Mouse (Mus musculus) brown adipose tissue, adult 24 weeks (tissue): ENCODE results near the gene Cul4b. TPM values are rescaled to one million over a fixed set of nuclear protein-coding genes. Genes with fewer than 3 reads are reported as not detected.
"Not testable (repeated sequence)": the region's sequence is repeated elsewhere in the genome, so short reads cannot be mapped to it uniquely, and the experiment has no call there.

Experiments
- H3K27ac ChIP-seq: fragments of 200-500 bp; replicated peaks from 2 replicates; pipeline ENCODE4 v1.5.1; 2012; ENCODE audit warnings: low read depth, mild to moderate bottlenecking, low read length
- H3K4me1 ChIP-seq: fragments of 200-500 bp; 2 replicates; pipeline ENCODE4 v1.6.1; 2012; ENCODE audit warnings: low read length, mixed read lengths; ENCODE audit not compliant: control insufficient read depth, insufficient read depth, insufficient read length
- H3K4me3 ChIP-seq: fragments of 200-500 bp; 2 replicates; pipeline ENCODE4 v1.5.1; 2012; ENCODE audit warnings: low read depth, mild to moderate bottlenecking, low read length, moderate library complexity; ENCODE audit not compliant: insufficient read depth
- polyA plus RNA-seq: library from polyadenylated mRNA; stranded (reverse); fragments of >200 nt; gene quantifications from 2 replicates; pipeline ENCODE4 v1.2.4, GENCODE M21; 2012; ENCODE audit not compliant: missing spikeins, insufficient read depth, insufficient read length

Gene Cul4b
- polyA plus RNA-seq, 1 experiment = 26.3 TPM

DNA sequence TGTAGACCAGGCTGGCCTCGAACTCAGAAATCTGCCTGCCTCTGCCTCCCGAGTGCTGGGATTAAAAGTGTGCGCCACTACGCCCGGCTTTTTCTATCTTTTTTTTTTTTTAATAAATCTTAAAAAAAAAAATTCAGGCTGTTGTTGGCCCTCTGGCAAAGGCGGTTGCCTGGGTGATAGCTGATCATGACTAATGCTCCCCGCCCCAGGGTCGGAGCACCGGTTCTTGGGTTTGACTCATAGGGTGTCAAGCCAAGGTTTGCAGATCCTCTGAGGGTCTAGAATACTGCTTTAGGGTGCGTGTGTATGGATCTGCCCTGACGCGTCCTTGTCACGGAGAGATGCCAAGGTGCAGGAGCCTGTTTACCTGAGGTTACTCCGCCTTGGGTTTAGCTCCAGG lies 71.2 kb downstream of the Cul4b start:
- Histone ChIP-seq H3K4me3 (no peak overlapping the region), H3K27ac (no peak overlapping the region), H3K4me1 (no peaks in the 10 kb centered on the region)

DNA sequence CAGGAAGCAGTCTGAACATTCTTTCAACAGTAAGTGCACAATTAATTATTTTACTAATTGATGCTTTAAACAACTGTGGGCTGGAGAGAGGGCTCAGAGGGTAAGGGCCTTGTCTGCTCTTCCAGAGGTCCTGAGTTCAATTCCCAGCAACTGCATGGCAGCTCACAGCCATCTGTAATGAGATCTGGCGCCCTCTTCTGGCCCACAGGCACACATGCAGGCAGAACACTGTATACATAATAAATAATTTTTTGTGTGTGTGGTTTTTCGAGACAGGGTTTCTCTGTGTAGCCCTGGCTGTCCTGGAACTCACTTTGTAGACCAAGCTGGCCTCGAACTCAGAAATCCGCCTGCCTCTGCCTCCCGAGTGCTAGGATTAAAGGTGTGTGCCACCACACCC lies 73.8 kb downstream of the Cul4b start:
- not testable (repeated sequence) for H3K27ac ChIP-seq, H3K4me1 ChIP-seq, H3K4me3 ChIP-seq

DNA sequence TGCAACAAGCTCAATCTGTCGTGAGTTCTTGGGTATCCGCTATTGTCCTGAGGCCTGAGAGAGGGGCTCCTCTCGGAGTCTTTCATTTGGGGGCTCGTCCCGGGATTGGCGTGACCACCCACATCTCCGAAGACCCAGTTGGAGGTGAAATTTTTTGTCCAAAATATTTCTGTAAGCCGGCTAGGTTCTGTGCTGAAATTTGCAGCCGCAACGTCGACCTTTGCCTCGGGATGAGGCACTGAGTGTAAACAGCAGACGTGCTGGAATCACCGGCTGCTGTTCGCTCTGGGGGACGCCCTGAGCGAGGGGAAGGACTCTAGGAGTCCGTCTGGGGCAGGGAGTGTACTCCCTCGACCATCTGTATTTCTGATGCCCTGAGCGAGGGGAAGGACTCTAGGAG lies 90.5 kb downstream of the Cul4b start:
- not testable (repeated sequence) for H3K4me3 ChIP-seq, H3K4me1 ChIP-seq, H3K27ac ChIP-seq

Other genes with a start within 250 kb of the Cul4b start
- 115 and 142 TPM in 2 replicates for gene Lamp2, start 119.7 kb downstream of the Cul4b start, polyA plus RNA-seq
- 149 and 196 TPM in 2 replicates for gene Mcts1, start 24.4 kb upstream of the Cul4b start, polyA plus RNA-seq
- 18.8 and 24.8 TPM in 2 replicates for gene C1galt1c1, start 58.9 kb upstream of the Cul4b start, polyA plus RNA-seq
- not detected in 2 replicates for gene 6030498E09Rik, start 196.5 kb upstream of the Cul4b start, polyA plus RNA-seq